Mouse (Mus musculus): Measurements from ENCODE around the gene Atp5k. TPM values are rescaled to one million over a fixed set of nuclear protein-coding genes. Genes with fewer than 3 reads are reported as not detected.

The Atp5k gene
- polyA plus RNA-seq, 1 experiment = 323 TPM

DNA sequence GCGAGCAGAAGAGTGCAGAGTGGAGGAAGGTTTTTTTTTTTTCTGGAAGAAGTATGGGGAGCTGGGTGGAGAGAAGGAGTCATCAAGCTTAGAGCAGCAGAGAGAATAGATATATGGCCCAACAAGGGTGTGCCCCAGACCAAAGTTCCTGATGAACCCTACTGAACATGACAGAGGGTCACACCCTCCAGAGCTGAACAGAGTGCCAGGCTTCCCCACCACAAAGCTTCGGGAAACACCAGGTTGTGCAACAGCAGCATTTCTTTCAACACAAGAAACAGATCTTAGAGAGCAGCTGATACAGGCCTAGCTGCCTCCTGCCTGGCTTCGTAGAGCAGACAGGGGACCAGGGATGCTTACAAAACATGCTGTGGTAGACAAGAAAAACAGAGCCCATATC, 12.7 kb upstream of the Atp5k start:
- H3K4me3 ChIP-seq (ENCODE audit: insufficient read depth, low read length) = no peak overlapping the region
- H3K27ac ChIP-seq (ENCODE audit: insufficient read depth, low read length) = no peak overlapping the region
- no peak for TF ChIP-seq CTCF (IDR thresholded peaks at IDR 0.05; ENCODE audit: extremely low read depth, insufficient read depth, low read length)
- no peak for TF ChIP-seq POLR2A (IDR thresholded peaks at IDR 0.05; ENCODE audit: extremely low read depth, insufficient read depth, low read length)
- no peaks in the 10 kb centered on the region for H3K4me1 ChIP-seq (ENCODE audit: control insufficient read depth, insufficient read depth, low read length)

DNA sequence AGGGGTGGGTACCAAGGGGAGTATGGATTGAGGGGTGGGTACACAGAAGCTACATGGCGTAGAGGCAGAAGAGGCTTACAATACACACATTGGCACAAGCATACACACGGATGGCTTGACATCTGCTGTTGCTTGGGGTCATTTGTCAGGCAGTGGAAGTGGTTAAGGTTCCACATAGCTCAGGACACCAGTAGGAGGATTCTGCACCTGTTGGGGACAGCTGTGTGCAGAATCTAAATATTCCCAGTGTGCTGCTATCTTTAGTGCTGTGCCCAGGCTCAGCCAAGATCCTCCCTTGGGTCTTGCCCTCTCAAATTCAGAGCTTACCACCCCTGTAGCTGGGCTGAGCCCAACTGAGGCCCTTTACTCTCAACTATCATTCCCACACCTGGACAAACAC, 1.9 kb upstream of the Atp5k start:
- Histone ChIP-seq H3K27ac (ENCODE audit: insufficient read depth, low read length) (no peak overlapping the region), H3K4me1 (ENCODE audit: control insufficient read depth, insufficient read depth, low read length) (peaks cover 2% of the 10 kb centered on the region; the same call in 1 of the 2 replicates), H3K4me3 (ENCODE audit: insufficient read depth, low read length) (no peak overlapping the region)
- TF ChIP-seq CTCF (IDR thresholded peaks at IDR 0.05; ENCODE audit: extremely low read depth, insufficient read depth, low read length) = no peak
- TF ChIP-seq POLR2A (IDR thresholded peaks at IDR 0.05; ENCODE audit: extremely low read depth, insufficient read depth, low read length) = no peak

DNA sequence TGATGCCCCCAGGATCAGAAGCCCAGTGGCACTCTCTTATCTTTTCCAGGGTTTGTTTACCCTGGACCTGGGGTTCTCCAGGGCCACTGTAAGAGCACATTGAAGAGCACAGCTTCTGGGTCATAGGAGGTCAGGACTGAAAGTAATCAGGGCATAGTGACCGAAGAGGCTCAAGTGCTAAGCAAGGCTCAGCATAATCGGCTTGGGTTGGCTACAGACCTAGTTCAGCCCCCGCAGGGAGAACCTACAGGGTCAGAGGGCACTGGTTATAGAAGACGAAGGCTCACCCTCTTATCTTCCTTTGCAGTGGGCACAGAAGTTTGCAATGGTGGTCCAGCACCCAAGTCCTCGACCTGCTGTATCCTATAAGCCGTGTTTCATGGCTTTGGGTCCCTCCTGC, 3.1 kb downstream of the Atp5k start:
- TF ChIP-seq POLR2A (IDR thresholded peaks at IDR 0.05; ENCODE audit: extremely low read depth, insufficient read depth, low read length) (0 out of 2 replicates have a peak, but pooled peaks have one; percentile 32), CTCF (IDR thresholded peaks at IDR 0.05; ENCODE audit: extremely low read depth, insufficient read depth, low read length) (no peak)
- H3K4me1 ChIP-seq (ENCODE audit: control insufficient read depth, insufficient read depth, low read length) = peaks cover 2% of the 10 kb centered on the region; the same call in 1 of the 2 replicates
- no peak overlapping the region for H3K4me3 ChIP-seq (ENCODE audit: insufficient read depth, low read length)
- H3K27ac ChIP-seq (ENCODE audit: insufficient read depth, low read length) = no peak overlapping the region

DNA sequence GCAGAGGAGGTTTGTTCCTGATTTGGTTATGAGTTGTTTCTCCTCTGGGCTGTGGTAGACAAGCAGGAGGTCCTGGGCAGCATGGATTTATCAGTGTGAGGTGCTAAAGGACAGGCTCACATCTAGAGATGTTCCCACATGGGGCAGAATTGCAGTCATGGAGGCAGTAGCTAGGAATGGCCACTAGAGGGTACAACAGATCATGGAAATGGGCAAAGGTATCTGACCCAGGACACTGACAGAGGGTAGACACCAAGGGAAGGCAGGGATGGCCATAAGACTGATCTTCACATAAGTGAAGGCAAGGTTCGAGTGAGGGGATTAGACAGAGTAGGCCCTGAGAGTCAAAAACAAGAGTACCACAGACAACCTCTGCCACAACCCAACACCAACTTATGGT, 7.1 kb downstream of the Atp5k start:
- no peak for TF ChIP-seq POLR2A (IDR thresholded peaks at IDR 0.05; ENCODE audit: extremely low read depth, insufficient read depth, low read length)
- TF ChIP-seq CTCF (IDR thresholded peaks at IDR 0.05; ENCODE audit: extremely low read depth, insufficient read depth, low read length) = peak; percentile 92
- H3K4me1 ChIP-seq (ENCODE audit: control insufficient read depth, insufficient read depth, low read length) = no peaks in the 10 kb centered on the region
- no peak overlapping the region for H3K27ac ChIP-seq (ENCODE audit: insufficient read depth, low read length)
- H3K4me3 ChIP-seq (ENCODE audit: insufficient read depth, low read length) = no peak overlapping the region

DNA sequence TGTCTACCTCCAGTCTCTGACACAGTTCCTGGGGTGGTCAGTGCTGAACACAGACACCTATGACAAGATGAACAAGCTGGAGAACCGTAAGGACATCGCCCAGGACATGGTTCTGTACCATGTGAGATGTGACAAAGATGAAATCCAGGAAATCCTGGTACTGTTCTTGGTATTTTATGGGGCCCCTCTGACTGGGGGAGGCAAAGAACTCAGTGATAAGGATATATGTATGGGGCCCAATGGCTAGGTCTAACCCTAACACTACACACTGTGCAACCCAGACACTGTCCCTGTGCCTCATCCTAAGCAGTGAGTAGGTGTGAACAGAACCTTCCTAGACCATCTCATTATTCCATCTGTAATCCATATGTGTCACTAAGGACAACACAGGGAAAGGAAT, 10.8 kb downstream of the Atp5k start:
- TF ChIP-seq POLR2A (IDR thresholded peaks at IDR 0.05; ENCODE audit: extremely low read depth, insufficient read depth, low read length) = no peak
- no peak for TF ChIP-seq CTCF (IDR thresholded peaks at IDR 0.05; ENCODE audit: extremely low read depth, insufficient read depth, low read length)
- H3K27ac ChIP-seq (ENCODE audit: insufficient read depth, low read length) = no peak overlapping the region
- H3K4me3 ChIP-seq (ENCODE audit: insufficient read depth, low read length) = no peak overlapping the region
- H3K4me1 ChIP-seq (ENCODE audit: control insufficient read depth, insufficient read depth, low read length) = no peaks in the 10 kb centered on the region

DNA sequence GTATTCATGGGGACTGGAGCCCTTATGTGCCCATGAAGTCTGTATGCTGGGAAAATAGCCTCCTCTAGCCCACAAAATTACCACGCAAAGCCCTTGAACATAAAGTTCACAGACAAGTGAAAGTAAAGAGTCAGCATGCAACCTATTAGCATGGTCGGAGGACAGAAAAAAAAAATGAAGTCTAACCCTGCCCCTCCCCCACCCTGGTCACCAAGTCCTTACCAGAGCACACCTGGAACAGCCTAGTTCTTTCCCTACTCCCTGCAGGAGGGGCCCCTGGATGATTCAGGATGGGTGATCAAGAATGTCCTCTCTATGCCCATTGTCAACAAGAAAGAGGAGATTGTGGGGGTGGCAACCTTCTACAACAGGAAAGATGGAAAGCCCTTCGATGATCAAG, 11.5 kb downstream of the Atp5k start:
- H3K27ac ChIP-seq (ENCODE audit: insufficient read depth, low read length) = no peak overlapping the region
- no peak overlapping the region for H3K4me3 ChIP-seq (ENCODE audit: insufficient read depth, low read length)
- no peaks in the 10 kb centered on the region for H3K4me1 ChIP-seq (ENCODE audit: control insufficient read depth, insufficient read depth, low read length)
- TF ChIP-seq POLR2A (IDR thresholded peaks at IDR 0.05; ENCODE audit: extremely low read depth, insufficient read depth, low read length) (no peak), CTCF (IDR thresholded peaks at IDR 0.05; ENCODE audit: extremely low read depth, insufficient read depth, low read length) (no peak)

DNA sequence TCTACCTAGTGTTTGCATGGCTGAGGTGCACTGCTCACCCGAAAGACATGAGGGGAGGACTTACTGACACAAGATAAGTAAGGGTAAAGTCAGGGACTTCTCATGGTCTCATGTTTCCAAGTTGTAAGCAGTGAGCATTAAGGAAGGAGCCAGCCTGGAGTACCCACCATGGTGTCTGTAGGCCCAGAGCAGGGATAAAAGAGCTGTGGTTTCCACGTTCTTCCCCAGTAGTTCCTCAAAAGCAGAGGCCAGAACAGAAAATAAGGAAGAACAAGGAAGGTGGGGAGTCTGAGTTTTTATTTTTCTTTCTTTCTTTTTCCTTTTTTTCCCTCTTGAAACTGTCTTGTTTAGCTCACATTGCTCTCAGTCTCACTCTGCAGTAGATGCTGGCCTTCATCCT, 19.5 kb downstream of the Atp5k start:
- Histone ChIP-seq H3K4me1 (ENCODE audit: control insufficient read depth, insufficient read depth, low read length) (no peaks in the 10 kb centered on the region), H3K27ac (ENCODE audit: insufficient read depth, low read length) (no peak overlapping the region), H3K4me3 (ENCODE audit: insufficient read depth, low read length) (no peak overlapping the region)
- TF ChIP-seq CTCF (IDR thresholded peaks at IDR 0.05; ENCODE audit: extremely low read depth, insufficient read depth, low read length) (no peak), POLR2A (IDR thresholded peaks at IDR 0.05; ENCODE audit: extremely low read depth, insufficient read depth, low read length) (no peak)

DNA sequence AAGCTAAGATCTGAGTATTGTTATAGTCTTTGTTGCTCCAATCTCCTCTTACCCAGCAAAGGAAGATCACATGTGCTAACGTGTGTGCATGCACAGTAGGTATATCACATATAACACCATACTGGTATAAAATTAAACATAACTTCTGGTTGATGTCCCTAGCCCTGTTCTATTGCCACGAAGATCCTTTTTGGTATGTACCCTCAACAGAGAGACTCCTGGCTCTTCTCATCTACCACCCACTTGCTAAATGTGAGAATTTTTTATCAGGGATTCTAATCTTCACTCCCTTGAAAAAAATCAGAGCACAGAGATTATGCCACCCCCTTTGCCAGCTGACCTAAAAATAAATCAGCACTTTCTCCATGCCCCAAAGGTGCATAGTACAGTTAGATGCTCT, 27.3 kb downstream of the Atp5k start:
- Histone ChIP-seq H3K27ac (ENCODE audit: insufficient read depth, low read length) (no peak overlapping the region), H3K4me3 (ENCODE audit: insufficient read depth, low read length) (no peak overlapping the region), H3K4me1 (ENCODE audit: control insufficient read depth, insufficient read depth, low read length) (no peaks in the 10 kb centered on the region; the same call in 1 of the 2 replicates)
- no peak for TF ChIP-seq POLR2A (IDR thresholded peaks at IDR 0.05; ENCODE audit: extremely low read depth, insufficient read depth, low read length)
- TF ChIP-seq CTCF (IDR thresholded peaks at IDR 0.05; ENCODE audit: extremely low read depth, insufficient read depth, low read length) = no peak

DNA sequence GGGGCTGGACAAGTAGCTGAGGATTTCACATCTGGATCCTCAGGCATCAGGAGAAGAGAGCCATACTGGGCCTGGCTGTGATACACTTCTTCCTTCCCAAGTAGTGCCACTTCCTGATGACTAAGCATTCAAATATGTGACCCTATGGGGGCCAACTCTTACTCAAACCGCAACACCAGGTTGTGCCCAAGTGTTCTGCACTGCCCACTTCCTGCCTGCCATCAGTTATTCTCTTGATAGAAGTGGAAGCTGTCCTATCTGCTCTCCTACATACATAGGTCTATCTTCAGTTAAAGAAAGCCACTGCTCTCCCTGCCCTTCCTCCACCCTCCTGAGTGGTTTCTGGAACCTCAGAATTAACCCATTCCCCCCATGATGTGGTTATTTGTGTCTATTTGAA, 28.8 kb downstream of the Atp5k start:
- H3K4me1 ChIP-seq (ENCODE audit: control insufficient read depth, insufficient read depth, low read length) = no peaks in the 10 kb centered on the region; the same call in 1 of the 2 replicates
- no peak overlapping the region for H3K4me3 ChIP-seq (ENCODE audit: insufficient read depth, low read length)
- TF ChIP-seq CTCF (IDR thresholded peaks at IDR 0.05; ENCODE audit: extremely low read depth, insufficient read depth, low read length) (no peak), POLR2A (IDR thresholded peaks at IDR 0.05; ENCODE audit: extremely low read depth, insufficient read depth, low read length) (no peak)
- no peak overlapping the region for H3K27ac ChIP-seq (ENCODE audit: insufficient read depth, low read length)

DNA sequence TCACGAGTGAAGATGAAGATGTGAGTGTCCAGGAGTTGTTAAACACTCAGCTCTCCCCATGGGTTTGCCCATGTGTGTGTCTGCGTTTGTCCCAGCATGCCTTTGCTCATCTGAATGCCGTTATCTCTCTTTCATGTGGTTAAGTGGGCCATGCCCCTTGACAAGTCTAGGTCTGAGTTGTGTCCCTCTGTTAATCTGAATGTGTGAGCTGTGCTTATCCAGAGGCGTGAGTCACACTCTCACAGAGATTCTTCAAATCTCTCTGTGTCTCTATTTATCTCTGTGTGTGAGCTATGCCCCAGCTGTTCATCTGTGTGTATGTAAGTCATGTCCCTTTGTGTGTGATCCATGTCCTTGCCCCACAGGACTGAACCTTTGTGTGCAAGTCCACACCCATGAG, 30.8 kb downstream of the Atp5k start:
- Histone ChIP-seq H3K4me1 (ENCODE audit: control insufficient read depth, insufficient read depth, low read length) (no peaks in the 10 kb centered on the region; the same call in 1 of the 2 replicates), H3K27ac (ENCODE audit: insufficient read depth, low read length) (no peak overlapping the region), H3K4me3 (ENCODE audit: insufficient read depth, low read length) (no peak overlapping the region)
- TF ChIP-seq CTCF (IDR thresholded peaks at IDR 0.05; ENCODE audit: extremely low read depth, insufficient read depth, low read length) = no peak
- no peak for TF ChIP-seq POLR2A (IDR thresholded peaks at IDR 0.05; ENCODE audit: extremely low read depth, insufficient read depth, low read length)
